Mouse (Mus musculus): ENCODE data around the gene Gm20458. TPM values are rescaled to one million over a fixed set of nuclear protein-coding genes. Genes with fewer than 3 reads are reported as not detected.

The Gm20458 gene
- polyA plus RNA-seq, 1 experiment: not detected

DNA sequence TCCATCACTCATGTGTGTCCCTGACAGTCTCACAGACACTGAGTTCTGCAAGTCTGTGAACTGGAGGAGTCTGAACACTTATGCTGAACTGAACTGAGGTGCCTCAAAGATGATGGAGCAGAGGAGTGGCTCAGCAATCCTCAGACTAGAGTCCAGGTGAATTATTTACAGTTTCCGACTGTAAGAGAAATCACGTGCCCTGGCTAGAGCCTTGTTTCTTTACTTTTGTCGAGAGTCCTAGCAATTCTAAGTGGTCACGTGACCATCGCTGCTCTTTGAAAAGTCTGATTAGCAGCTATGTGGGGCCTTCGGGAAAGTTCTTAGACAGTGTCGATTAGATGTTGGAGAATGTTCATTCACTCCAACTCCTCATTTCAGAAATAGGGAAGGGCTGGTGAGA, 2.8 kb upstream of the Gm20458 start:
- no peak overlapping the region for H3K27ac ChIP-seq (ENCODE audit: control insufficient read depth, insufficient read depth, low read depth, low read length, poor library complexity)

DNA sequence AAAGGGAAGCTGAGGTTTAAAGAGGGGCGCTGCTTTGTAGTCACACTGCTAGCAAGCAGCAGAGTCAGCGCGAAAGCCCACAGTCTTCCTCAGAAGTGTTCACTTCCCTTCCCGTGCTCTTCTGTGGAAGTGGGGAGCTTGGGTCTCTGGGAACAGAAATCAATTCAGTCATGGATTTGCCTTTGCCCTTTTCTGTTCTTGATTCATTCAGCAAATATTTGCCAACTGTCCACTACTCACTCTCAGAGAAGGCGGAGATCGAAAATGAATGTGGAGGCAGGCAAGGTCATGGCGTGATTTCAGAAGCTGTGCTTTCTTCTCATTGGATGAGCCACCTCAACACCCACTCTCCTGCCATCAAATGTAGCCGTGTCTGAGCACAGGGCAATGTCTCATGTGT, 2.2 kb upstream of the Gm20458 start:
- no peak overlapping the region for H3K27ac ChIP-seq (ENCODE audit: control insufficient read depth, insufficient read depth, low read depth, low read length, poor library complexity)
- TF ChIP-seq POLR2A (IDR thresholded peaks at IDR 0.05; ENCODE audit: borderline replicate concordance, control insufficient read depth, low read depth, low read length) (no peak), CTCF (IDR thresholded peaks at IDR 0.05; ENCODE audit: control insufficient read depth, insufficient read depth, low read length) (no peak)
- peaks cover 2% of the 10 kb centered on the region; the same call in 1 of the 2 replicates for H3K4me1 ChIP-seq (ENCODE audit: control insufficient read depth, insufficient read depth, low read length)
- WGBS: 19% methylated on average over 8 of the region's 8 CpGs
- no peak overlapping the region for H3K4me3 ChIP-seq (replicated peaks; ENCODE audit: control insufficient read depth, low read depth, low read length)

More for the DNA sequence above, 2.8 kb upstream of the Gm20458 start:
- Histone ChIP-seq H3K4me1 (ENCODE audit: control insufficient read depth, insufficient read depth, low read length) (peaks cover 2% of the 10 kb centered on the region; the same call in 1 of the 2 replicates), H3K4me3 (replicated peaks; ENCODE audit: control insufficient read depth, low read depth, low read length) (no peak overlapping the region)
- 35% methylated on average over 7 of the region's 7 CpGs for WGBS
- TF ChIP-seq POLR2A (IDR thresholded peaks at IDR 0.05; ENCODE audit: borderline replicate concordance, control insufficient read depth, low read depth, low read length) (no peak), CTCF (IDR thresholded peaks at IDR 0.05; ENCODE audit: control insufficient read depth, insufficient read depth, low read length) (no peak)

DNA sequence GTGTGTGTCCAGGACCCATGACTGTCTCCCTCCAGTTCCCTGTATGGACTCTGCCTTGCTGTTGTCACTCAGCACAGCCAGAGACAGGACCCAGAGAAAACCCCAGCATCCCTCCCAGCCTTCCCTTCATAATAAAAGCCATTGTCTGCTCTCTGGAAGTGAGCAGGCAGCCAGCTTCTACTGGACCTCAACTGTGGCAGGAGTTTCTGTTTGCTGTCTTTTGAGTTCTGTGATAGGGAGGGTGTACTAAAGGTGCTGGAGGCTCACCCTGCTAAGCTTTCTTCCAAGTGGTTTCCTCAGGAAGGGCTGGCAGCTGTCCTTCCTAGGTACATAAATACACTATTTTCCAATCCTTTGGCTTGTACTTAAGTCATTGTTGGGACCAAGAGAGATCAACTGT, 4.4 kb downstream of the Gm20458 start:
- Histone ChIP-seq H3K4me1 (ENCODE audit: control insufficient read depth, insufficient read depth, low read length) (no peaks in the 10 kb centered on the region; the same call in 1 of the 2 replicates), H3K27ac (ENCODE audit: control insufficient read depth, insufficient read depth, low read depth, low read length, poor library complexity) (no peak overlapping the region), H3K4me3 (replicated peaks; ENCODE audit: control insufficient read depth, low read depth, low read length) (no peak overlapping the region)
- TF ChIP-seq POLR2A (IDR thresholded peaks at IDR 0.05; ENCODE audit: borderline replicate concordance, control insufficient read depth, low read depth, low read length): no peak
- no peak for TF ChIP-seq CTCF (IDR thresholded peaks at IDR 0.05; ENCODE audit: control insufficient read depth, insufficient read depth, low read length)

DNA sequence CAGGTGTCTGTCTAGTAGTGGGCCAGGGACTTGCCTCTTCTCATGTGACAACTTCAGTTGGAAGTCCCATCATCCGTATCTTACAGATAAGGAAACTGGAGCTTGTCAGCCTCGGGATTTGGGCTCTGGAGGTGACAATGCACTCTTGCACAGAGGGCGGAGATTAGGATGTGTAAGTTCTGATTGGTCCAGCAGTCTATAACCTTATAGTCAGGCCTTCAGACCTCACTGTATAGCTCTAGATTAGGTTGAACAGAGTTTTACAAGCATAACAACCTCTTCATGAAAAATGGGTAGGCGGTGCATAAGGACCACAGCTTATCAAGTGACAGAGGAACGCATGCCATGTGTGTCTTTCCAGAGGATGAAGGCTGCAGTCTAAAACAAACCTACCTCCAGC, 6.0 kb downstream of the Gm20458 start:
- H3K4me1 ChIP-seq (ENCODE audit: control insufficient read depth, insufficient read depth, low read length): no peaks in the 10 kb centered on the region; the same call in 1 of the 2 replicates
- 71% methylated on average over 5 of the region's 5 CpGs for WGBS
- no peak overlapping the region for H3K27ac ChIP-seq (ENCODE audit: control insufficient read depth, insufficient read depth, low read depth, low read length, poor library complexity)
- H3K4me3 ChIP-seq (replicated peaks; ENCODE audit: control insufficient read depth, low read depth, low read length): no peak overlapping the region
- TF ChIP-seq POLR2A (IDR thresholded peaks at IDR 0.05; ENCODE audit: borderline replicate concordance, control insufficient read depth, low read depth, low read length): no peak
- no peak for TF ChIP-seq CTCF (IDR thresholded peaks at IDR 0.05; ENCODE audit: control insufficient read depth, insufficient read depth, low read length)

DNA sequence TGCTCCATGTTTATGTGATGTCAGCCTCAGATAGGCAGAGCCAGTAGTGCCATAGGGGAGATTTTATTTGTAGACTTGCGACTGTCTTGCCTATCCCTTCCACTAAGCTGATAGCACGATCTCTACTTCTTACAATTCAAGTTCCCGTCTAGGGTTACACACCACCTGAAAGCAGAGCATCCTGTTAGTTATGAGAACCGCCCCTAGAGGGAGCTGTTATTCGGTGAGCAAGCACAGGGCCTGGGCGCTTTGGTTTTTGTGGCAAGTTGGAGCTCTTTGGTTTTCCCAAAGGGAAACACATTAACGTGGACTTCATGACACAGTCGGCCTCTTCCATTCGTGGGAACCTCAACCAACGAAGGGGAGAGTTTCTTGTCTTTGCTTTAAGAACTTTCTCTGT, 9.5 kb downstream of the Gm20458 start:
- no peak overlapping the region for H3K4me3 ChIP-seq (replicated peaks; ENCODE audit: control insufficient read depth, low read depth, low read length)
- TF ChIP-seq POLR2A (IDR thresholded peaks at IDR 0.05; ENCODE audit: borderline replicate concordance, control insufficient read depth, low read depth, low read length) (no peak), CTCF (IDR thresholded peaks at IDR 0.05; ENCODE audit: control insufficient read depth, insufficient read depth, low read length) (peak; percentile 63)
- H3K27ac ChIP-seq (ENCODE audit: control insufficient read depth, insufficient read depth, low read depth, low read length, poor library complexity): no peak overlapping the region
- 40% methylated on average over 10 of the region's 10 CpGs for WGBS
- no peaks in the 10 kb centered on the region for H3K4me1 ChIP-seq (ENCODE audit: control insufficient read depth, insufficient read depth, low read length)

DNA sequence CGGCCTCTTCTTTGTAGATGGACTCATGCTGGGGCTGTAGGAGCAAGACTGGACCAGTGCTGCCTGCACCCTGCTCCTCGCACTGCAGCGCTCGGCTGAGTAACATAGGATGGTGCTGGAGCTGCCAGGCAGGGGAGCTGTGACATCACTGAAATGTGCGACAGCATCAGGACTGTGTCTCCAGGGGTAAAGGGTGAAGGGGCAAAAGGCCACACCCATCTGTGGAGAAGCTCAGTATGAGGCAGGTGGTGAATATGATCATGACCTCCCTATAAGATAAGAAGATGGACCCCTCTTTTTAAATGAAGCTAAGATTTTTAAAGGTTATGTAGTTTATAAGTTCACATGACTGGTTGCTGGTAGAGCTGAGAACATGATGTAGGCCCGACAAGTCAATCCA, 12.9 kb downstream of the Gm20458 start, which contains the start of gene Trp53tg5:
Gene Trp53tg5, minus strand, starts transcription at position 101 of the 400 bp plus-strand sequence.
- H3K4me1 ChIP-seq (ENCODE audit: control insufficient read depth, insufficient read depth, low read length): no peaks in the 10 kb centered on the region
- no peak within 1 kb of the TSS for H3K27ac ChIP-seq (ENCODE audit: control insufficient read depth, insufficient read depth, low read depth, low read length, poor library complexity)
- TF ChIP-seq POLR2A (IDR thresholded peaks at IDR 0.05; ENCODE audit: borderline replicate concordance, control insufficient read depth, low read depth, low read length) (no peak), CTCF (IDR thresholded peaks at IDR 0.05; ENCODE audit: control insufficient read depth, insufficient read depth, low read length) (no peak)
- WGBS: 88% methylated on average over 6 of the region's 6 CpGs
- no peak within 1 kb of the TSS for H3K4me3 ChIP-seq (replicated peaks; ENCODE audit: control insufficient read depth, low read depth, low read length)

DNA sequence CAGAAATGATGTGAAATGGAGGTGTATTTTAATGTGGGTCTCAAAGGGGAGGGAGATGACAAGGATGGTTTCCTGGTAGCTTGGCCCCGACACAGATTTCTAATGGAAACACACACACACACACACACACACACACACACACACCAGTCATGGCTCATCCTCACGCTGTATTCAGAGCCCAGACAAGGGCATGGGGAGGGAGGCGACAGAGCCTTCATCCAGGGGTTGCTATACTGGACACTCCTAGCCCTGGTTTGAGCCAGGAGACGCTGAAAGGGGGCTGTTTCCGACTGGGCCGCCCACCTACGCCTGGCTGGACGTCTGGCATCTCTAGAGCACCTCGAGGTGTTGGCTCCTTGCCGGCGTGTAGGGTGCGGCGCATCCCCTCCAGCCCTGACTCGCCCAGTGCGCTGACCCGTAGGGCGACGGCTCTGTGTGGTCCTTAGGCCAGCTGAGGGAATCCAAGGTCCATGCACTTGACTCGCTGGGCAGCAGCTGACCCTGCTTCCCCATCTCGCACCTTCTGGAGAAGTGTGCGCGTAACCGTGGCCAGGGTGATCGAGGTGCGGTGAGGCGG, 25.0 kb downstream of the Gm20458 start, which contains the start of gene Dbndd2:
Gene Dbndd2, plus strand, starts transcription at position 426 of the 577 bp plus-strand sequence.
- Histone ChIP-seq H3K27ac (ENCODE audit: control insufficient read depth, insufficient read depth, low read depth, low read length, poor library complexity) (no peak within 1 kb of the TSS; the same call in 1 of the 2 replicates), H3K4me3 (replicated peaks; ENCODE audit: control insufficient read depth, low read depth, low read length) (peak within 1 kb of the TSS; percentile 25), H3K4me1 (ENCODE audit: control insufficient read depth, insufficient read depth, low read length) (no peaks in the 10 kb centered on the region; the same call in 1 of the 2 replicates)
- no peak for TF ChIP-seq POLR2A (IDR thresholded peaks at IDR 0.05; ENCODE audit: borderline replicate concordance, control insufficient read depth, low read depth, low read length)
- no peak for TF ChIP-seq CTCF (IDR thresholded peaks at IDR 0.05; ENCODE audit: control insufficient read depth, insufficient read depth, low read length)
- WGBS: 7% methylated on average over 26 of the region's 26 CpGs

DNA sequence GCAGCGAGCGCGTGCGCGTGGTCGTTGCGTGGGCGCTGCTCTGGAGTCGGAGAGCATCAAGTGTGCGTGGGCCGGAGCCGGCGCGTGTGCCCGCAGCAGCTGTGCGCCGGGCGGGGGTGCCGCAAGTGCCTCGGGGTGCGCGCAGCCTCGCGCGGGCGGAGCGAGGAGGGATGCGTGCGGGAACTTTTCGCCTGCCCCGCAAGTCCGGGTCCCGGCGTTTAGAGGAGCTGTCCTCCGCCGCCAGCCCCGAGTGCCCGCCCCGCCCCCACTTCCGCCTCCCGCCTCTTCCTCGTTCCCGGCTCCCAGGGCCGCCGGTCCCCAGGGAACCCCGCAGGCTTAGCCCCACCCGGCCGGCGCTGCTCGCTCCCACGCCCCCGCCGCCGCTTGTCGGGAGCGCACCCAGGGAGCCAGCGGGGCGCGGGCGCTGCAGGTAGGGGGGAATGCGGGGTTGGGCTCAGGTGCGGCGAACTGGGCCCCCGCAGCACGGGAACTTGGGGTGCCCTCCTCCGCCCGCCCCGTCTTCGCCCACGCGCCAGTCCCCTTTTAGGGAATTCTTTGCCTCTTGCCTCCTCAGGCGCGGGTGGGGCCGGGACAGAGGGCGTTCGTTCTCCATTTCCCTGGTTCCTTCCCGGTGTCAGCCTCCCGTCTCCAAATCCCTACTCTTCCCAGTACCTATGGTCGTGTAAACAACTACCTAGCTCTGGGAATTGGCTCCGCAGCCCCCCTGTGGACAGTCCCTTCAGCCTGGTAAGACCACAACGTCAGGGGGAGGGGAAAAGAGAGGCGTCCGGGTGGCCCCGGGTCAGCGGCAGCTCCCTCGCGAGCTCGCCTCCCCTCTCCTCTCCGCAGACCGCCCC, 25.7 kb downstream of the Gm20458 start:
- H3K27ac ChIP-seq (ENCODE audit: control insufficient read depth, insufficient read depth, low read depth, low read length, poor library complexity): no peak overlapping the region; the same call in 1 of the 2 replicates
- under 1% methylated on average over 87 of the region's 90 CpGs for WGBS
- TF ChIP-seq POLR2A (IDR thresholded peaks at IDR 0.05; ENCODE audit: borderline replicate concordance, control insufficient read depth, low read depth, low read length): no peak
- no peak for TF ChIP-seq CTCF (IDR thresholded peaks at IDR 0.05; ENCODE audit: control insufficient read depth, insufficient read depth, low read length)
- peak overlapping the region; percentile 25 for H3K4me3 ChIP-seq (replicated peaks; ENCODE audit: control insufficient read depth, low read depth, low read length)
- no peaks in the 10 kb centered on the region; the same call in 1 of the 2 replicates for H3K4me1 ChIP-seq (ENCODE audit: control insufficient read depth, insufficient read depth, low read length)
